Mouse (Mus musculus) spleen, adult 18-20 months (tissue): ENCODE results near the gene AU040320.

ENCODE experiments used
- DNase-seq, 2 experiments: peaks; one replicate each; pipeline ENCODE4 v3.0.0; 2022; ENCODE audit warnings: mixed read lengths in 2 of 2

Gene AU040320

GRCm38 (mm10) chr4:126861514-126862266, 108.3 kb downstream of the AU040320 start:
- no peak for DNase-seq

- no peak for DNase-seq
Measured at GRCm38 (mm10) chr4:126868699-126869098, 115.4 kb downstream of the AU040320 start.

- no peak for DNase-seq
Measured at GRCm38 (mm10) chr4:126872717-126873116, 119.4 kb downstream of the AU040320 start.

- DNase-seq: no peak
Measured at GRCm38 (mm10) chr4:126879560-126880275, 126.4 kb downstream of the AU040320 start.

- DNase-seq: no peak
Measured at GRCm38 (mm10) chr4:126883602-126884001, 130.3 kb downstream of the AU040320 start.

GRCm38 (mm10) chr4:126885953-126886352, 132.6 kb downstream of the AU040320 start:
- DNase-seq: no peak

GRCm38 (mm10) chr4:126889879-126890278, 136.5 kb downstream of the AU040320 start:
- DNase-seq: no peak
